Mouse (Mus musculus): ENCODE results near the gene Tceanc2. TPM values are rescaled to one million over a fixed set of nuclear protein-coding genes. Genes with fewer than 3 reads are reported as not detected.

Gene Tceanc2
- total RNA-seq, 2 experiments from 2014 or later = 17.3 to 25.3 TPM

DNA sequence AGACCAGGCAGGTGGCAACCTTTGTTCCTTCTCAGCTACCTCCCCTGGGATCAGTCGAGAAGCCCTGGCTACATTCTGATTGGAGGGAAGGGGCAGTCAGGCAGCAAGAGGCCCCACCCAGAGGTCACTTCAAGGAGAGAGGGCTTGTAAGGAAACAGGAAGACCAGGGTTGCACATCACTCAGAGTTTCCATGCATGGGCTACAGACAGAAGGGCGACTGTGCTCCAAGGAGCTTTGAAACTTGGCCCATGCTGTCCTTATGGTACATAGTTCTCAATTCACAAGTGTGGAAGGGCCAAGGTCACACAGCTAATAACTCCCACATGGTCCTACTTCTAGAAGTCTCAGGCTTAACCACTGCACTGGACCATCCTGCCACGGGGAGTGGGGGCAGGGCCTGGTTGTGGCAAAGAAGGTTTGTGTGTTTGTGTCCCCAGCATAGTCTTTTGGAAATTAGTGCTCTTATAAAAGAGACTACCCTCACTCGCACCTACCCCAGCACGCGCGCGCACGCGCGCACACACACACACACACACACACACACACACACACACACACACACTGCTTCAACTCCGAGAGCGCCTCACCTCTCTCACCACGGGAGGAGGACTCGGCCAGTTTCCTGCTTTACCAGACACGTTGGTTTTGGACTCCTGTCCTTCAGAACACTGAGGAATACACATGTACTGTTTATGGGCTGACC is 84.3 kb downstream of the Tceanc2 start:
- ATAC-seq (replicated peaks; ENCODE audit: poor library complexity) = peak; percentile 22; the same call in 1 of the 2 replicates

- ATAC-seq (replicated peaks; ENCODE audit: poor library complexity) = no peak
These were observed 87.2 kb downstream of the Tceanc2 start for GRCm38 (mm10) chr4:107091696-107092095.

DNA sequence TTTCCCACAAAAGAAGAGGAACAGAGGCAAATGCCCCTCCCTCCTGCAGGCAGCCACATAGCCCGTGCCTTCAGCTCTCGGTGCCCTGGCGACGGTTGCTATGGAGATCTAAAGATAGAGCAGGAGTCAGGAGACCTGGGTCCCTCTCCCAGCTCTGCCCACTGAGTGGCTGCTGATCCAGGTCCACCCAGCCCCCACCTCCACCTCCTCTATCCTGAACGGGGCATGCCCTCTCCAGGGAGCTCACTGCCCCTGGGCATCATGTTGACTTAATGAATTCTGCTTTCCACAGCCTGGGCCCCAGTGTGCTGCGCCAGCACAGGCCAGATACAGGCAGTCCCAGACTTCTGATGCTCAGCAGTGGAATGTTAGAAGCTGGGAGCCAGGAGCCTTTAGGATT is 94.1 kb downstream of the Tceanc2 start:
- no peak for ATAC-seq (replicated peaks; ENCODE audit: poor library complexity)

- no peak for ATAC-seq (replicated peaks; ENCODE audit: poor library complexity)
These were observed 94.6 kb downstream of the Tceanc2 start for GRCm38 (mm10) chr4:107084343-107084742.

Other genes starting within 250 kb of the Tceanc2 start
- 70.2 and 77.7 TPM in 2 replicates for gene Mrpl37, start 112.2 kb downstream of the Tceanc2 start, total RNA-seq (2015)
- gene Mrpl37, start 112.2 kb downstream of the Tceanc2 start, total RNA-seq (2017) = 60.2 and 60.6 TPM in 2 replicates
- gene Cyb5rl, start 112.1 kb downstream of the Tceanc2 start, total RNA-seq (2015) = 2.7 and 3.5 TPM in 2 replicates
- 6.2 and 6.5 TPM in 2 replicates for gene Cyb5rl, start 112.1 kb downstream of the Tceanc2 start, total RNA-seq (2017)
- gene Cdcp2, start 82.2 kb downstream of the Tceanc2 start, total RNA-seq (2015) = not detected in 2 replicates
- gene Cdcp2, start 82.2 kb downstream of the Tceanc2 start, total RNA-seq (2017) = not detected in 2 replicates
- 267 and 292 TPM in 2 replicates for gene Tmem59, start 717 bp downstream of the Tceanc2 start, total RNA-seq (2015)
- gene Tmem59, start 717 bp downstream of the Tceanc2 start, total RNA-seq (2017) = 122 and 151 TPM in 2 replicates
- gene Ldlrad1, start 30.1 kb upstream of the Tceanc2 start, total RNA-seq (2015) = not detected in 2 replicates
- not detected in 2 replicates for gene Ldlrad1, start 30.1 kb upstream of the Tceanc2 start, total RNA-seq (2017)
- gene Lrrc42, start 74.4 kb upstream of the Tceanc2 start, total RNA-seq (2015) = 11.0 and 13.8 TPM in 2 replicates
- gene Lrrc42, start 74.4 kb upstream of the Tceanc2 start, total RNA-seq (2017) = 6.5 and 7.0 TPM in 2 replicates
- 12.1 and 13.9 TPM in 2 replicates for gene Hspb11, start 74.5 kb upstream of the Tceanc2 start, total RNA-seq (2015)
- 8.1 and 17.6 TPM in 2 replicates for gene Hspb11, start 74.5 kb upstream of the Tceanc2 start, total RNA-seq (2017)
- not detected in 2 replicates for gene Dio1, start 128.1 kb upstream of the Tceanc2 start, total RNA-seq (2015)
- not detected in 2 replicates for gene Dio1, start 128.1 kb upstream of the Tceanc2 start, total RNA-seq (2017)
- 45.8 and 46.2 TPM in 2 replicates for gene Yipf1, start 135.2 kb upstream of the Tceanc2 start, total RNA-seq (2015)
- 26.2 and 39.5 TPM in 2 replicates for gene Yipf1, start 135.2 kb upstream of the Tceanc2 start, total RNA-seq (2017)
- 106 and 126 TPM in 2 replicates for gene Ndc1, start 188.7 kb upstream of the Tceanc2 start, total RNA-seq (2015)
- 106 and 129 TPM in 2 replicates for gene Ndc1, start 188.7 kb upstream of the Tceanc2 start, total RNA-seq (2017)